Mouse (Mus musculus) activated CD4-positive, CD25-positive, alpha-beta regulatory T cell, adult 9 weeks (primary cell): ENCODE results near the gene Blzf1. TPM values are rescaled to one million over a fixed set of nuclear protein-coding genes. Genes with fewer than 3 reads are reported as not detected.

Experiments
- polyA plus RNA-seq: library from polyadenylated mRNA; unstranded; fragments of 100-300 nt; shearing (Covaris generic); gene quantifications from one replicate; pipeline ENCODE4 v1.2.1, GENCODE M21; 2017

The Blzf1 gene
- 19.6 TPM for polyA plus RNA-seq

DNA sequence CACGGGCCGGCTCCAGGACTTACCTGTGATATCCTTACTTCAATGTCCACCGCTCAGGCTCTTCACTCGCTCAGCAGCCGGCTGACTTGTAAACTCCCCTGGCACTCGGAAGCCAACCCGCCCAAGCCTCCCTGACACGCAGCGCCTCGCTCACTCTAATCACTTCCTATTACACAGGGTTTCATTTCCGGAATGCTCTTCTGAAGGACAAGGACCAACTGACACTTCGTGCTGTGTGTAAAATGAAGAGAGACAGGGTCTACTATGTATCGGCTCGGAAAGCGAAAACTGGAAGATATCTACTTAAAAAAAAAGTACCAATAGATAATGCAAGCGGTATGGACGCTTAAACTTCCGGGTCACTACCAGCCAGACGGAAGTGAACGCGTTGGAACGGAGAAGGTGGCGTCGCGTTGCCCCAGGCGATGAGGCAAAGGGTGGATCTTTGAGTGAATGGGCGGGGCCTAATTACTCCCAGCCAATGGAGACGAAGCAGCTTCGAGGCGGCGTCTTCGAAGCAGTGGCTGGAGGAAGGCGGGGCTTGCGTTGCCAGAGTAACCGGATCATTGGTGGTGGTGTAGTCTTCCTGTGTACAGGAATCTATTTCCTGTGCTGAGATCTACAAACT lies at the start of gene Blzf1:
Blzf1 (minus strand) TSS at position 366 of the 628 bp plus-strand sequence.

DNA sequence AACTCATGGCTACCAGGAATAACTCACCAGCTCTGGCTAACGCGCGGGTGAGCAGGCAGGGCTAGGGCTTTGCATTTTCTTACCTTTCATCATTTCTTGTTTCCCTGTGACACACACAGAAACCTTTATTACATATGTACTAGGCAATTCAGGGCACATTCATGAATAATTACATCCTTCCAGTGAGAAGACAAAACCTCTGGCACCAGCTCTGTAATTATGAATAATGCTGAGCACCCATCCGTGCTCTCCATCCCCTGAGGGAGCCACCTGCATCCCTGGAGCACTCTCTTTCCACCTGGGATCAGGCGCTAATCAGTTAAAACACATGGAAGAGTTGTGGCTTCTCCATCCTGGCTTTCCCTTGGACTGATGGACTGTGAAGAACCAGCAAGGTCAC lies 3.5 kb downstream of the Blzf1 start, which contains the start of gene Nme7:
Nme7 (plus strand) TSS at position 301 of the 400 bp plus-strand sequence.

DNA sequence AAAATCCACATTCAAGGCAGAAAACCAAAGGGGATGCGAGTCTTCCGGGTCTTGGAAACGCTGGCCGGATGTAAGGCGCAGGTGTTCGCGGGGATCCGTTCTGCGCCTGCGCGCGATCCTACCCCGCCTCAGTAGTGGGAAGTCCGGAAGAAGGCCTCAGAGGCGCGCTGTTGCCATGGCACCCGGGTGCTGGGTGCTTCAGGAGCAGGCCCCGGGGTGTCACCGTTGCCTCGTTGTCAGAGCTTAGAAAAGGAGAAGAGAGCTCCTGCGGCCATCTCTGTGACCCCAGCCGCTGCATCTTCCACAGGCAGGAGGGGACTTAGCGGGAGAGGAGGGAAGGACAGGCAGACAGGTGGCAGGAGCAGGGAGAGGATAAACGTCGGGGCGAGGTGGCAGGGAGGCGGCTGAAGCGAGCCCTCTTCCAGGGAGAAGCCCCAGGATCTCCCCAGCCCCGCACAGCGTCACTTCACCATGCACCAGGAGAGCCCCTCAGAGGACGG lies 31.8 kb downstream of the Blzf1 start, which contains the start of gene Ccdc181:
Ccdc181 (plus strand) TSS at position 131 of the 500 bp plus-strand sequence.

DNA sequence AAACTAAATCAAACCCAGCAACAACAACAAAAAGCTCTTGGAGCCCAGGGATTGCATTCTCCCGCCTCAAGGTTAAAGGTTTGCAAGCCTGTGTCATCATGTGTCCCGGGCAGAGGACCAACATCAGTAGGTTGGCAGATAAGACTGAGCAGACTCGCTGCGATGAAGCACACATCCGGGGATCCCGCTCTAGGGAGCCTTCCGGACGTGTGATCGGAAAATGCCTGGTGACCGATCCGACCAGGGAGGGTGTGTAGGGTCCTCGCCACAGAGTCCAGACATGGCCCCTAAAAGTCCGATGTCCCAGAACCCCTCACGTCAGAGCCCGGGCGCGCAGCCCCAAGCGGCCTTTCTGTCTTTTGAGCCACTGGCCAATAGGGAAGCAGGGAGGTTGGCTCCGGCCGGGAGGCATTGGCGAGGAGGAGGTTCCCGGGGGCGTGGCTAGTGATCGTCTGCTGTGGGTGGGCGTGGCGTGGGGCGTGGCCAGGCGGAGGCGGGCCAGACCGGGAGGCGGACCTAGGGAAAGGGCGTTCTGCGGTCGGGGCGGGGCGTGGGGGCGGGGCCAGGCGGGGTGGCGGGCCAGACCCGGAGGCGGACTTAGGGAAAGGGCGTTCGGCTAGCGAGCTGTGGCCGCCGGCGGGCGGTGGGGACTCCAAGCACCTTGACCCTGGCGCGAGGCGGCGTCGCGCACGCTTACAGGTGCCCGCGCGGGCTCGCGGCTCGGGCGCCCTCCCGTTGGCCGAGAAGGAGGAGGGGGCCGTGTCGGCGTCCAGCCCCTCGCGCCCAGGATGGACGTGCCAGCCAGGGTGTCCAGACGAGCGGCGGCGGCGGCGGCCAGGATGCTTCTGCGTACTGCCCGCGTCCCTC lies 58.6 kb downstream of the Blzf1 start, which contains the start of gene Slc19a2:
Slc19a2 (plus strand) TSS at position 582 of the 867 bp plus-strand sequence.

Other genes starting within 250 kb of the Blzf1 start
- 839 TPM for gene Sell, start 245.5 kb downstream of the Blzf1 start, polyA plus RNA-seq
- 4.1 TPM for gene Selp, start 192.2 kb downstream of the Blzf1 start, polyA plus RNA-seq
- gene F5, start 155.7 kb downstream of the Blzf1 start, polyA plus RNA-seq = not detected
- 1.1 TPM for gene Slc19a2, start 58.4 kb downstream of the Blzf1 start, polyA plus RNA-seq
- gene Ccdc181, start 31.9 kb downstream of the Blzf1 start, polyA plus RNA-seq = 9.4 TPM
- 20.1 TPM for gene Nme7, start 3.4 kb downstream of the Blzf1 start, polyA plus RNA-seq
- gene Atp1b1, start 150.9 kb upstream of the Blzf1 start, polyA plus RNA-seq = 4.9 TPM